Mouse (Mus musculus) brown adipose tissue, adult 24 weeks (tissue): ENCODE data around the gene Igfbp4. TPM values are rescaled to one million over a fixed set of nuclear protein-coding genes. Genes with fewer than 3 reads are reported as not detected.

Source experiments
- H3K27ac ChIP-seq: fragments of 200-500 bp; replicated peaks from 2 replicates; pipeline ENCODE4 v1.5.1; 2012; ENCODE audit warnings: low read depth, mild to moderate bottlenecking, low read length
- H3K4me1 ChIP-seq: fragments of 200-500 bp; 2 replicates; pipeline ENCODE4 v1.6.1; 2012; ENCODE audit warnings: low read length, mixed read lengths; ENCODE audit not compliant: control insufficient read depth, insufficient read depth, insufficient read length
- H3K4me3 ChIP-seq: fragments of 200-500 bp; 2 replicates; pipeline ENCODE4 v1.5.1; 2012; ENCODE audit warnings: low read depth, mild to moderate bottlenecking, low read length, moderate library complexity; ENCODE audit not compliant: insufficient read depth
- polyA plus RNA-seq: library from polyadenylated mRNA; stranded (reverse); fragments of >200 nt; gene quantifications from 2 replicates; pipeline ENCODE4 v1.2.4, GENCODE M21; 2012; ENCODE audit not compliant: missing spikeins, insufficient read depth, insufficient read length

Gene Igfbp4
- polyA plus RNA-seq, 1 experiment, result 63.5 TPM

DNA sequence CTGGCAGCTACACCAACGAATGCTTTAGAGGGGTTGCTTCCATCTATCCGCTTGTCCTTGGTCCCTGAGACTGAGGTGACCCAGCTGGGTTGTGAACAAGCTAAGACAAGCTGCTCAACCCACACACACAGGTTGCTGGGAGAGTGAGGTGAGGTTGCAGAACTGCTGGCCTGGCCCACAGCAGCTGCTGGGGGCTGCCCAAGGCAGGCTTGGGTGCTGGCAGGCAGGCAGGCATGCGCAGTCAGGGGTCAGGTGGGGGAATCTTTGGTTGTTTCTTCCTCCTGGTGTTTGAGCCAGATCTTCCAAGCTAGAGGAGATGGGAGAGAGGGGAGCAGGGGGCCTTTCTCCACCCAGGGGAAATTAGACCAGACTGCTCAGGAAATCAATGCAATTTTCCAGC lies 19.4 kb downstream of the Igfbp4 start:
- 0 out of 2 replicates have a peak overlapping the region, but pooled peaks have one; percentile 31 for H3K27ac ChIP-seq
- peaks cover 4% of the 10 kb centered on the region; the same call in 1 of the 2 replicates for H3K4me1 ChIP-seq

DNA sequence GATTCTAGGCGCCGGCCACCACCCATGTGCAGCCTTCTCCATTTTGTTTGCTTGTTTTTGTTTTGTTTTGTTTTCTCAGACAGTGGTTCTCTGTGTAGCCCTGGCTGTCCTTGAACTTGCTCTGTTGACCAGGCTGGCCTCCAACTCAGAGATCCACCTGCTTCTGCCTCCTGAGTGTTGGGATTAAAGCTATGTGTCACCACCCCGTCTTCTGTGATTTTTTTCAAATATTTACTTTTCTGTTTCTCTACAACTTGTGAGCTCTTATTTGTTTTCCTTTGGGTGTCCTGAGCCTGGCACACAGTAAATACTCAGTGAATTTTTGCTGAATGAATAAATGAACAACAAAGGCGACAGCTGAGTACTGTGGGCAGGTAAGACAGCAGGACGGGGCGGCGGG lies 21.6 kb downstream of the Igfbp4 start:
- H3K4me3 ChIP-seq, result no peak overlapping the region
- H3K27ac ChIP-seq, result no peak overlapping the region

More for the DNA sequence above, 19.4 kb downstream of the Igfbp4 start:
- no peak overlapping the region for H3K4me3 ChIP-seq

DNA sequence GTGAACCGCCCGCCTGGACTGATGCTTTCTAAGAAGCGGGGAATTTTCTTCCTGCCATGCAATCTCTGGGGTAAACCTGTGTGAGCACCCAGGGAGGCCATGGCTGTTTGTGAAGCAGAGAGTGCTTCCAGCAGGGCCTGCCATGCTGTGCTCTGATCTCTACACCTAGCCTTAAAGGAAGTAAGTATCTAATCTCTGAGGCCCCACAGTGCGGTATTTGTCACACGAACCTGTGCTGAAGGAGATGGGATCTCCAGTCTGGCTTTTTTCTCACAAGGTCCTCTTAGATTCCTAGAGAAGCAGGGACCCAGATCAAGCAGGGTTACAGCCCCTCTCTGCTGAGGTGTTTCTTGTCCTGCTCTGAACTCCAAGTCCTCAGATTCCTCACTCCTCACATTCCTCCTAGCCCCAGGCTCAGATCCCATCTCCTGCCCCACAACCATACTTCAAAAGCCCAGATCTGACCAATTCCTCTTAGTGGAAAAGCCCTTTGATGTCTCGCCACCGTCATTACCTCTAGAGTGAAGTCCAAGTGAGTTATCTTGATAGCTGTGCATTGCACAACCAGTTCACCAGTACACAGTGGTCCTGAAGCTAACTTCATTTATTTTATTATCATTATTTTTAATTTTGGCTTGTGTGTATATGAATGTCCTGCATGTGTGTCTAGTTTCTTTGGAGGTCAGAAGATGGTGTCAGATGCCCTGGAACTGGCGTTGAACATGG lies 22.5 kb downstream of the Igfbp4 start:
- H3K27ac ChIP-seq, result no peak overlapping the region
- H3K4me1 ChIP-seq, result peaks cover 4% of the 10 kb centered on the region; the same call in 1 of the 2 replicates
- no peak overlapping the region for H3K4me3 ChIP-seq

More for the DNA sequence above, 21.6 kb downstream of the Igfbp4 start:
- H3K4me1 ChIP-seq, result peaks cover 4% of the 10 kb centered on the region; the same call in 1 of the 2 replicates

DNA sequence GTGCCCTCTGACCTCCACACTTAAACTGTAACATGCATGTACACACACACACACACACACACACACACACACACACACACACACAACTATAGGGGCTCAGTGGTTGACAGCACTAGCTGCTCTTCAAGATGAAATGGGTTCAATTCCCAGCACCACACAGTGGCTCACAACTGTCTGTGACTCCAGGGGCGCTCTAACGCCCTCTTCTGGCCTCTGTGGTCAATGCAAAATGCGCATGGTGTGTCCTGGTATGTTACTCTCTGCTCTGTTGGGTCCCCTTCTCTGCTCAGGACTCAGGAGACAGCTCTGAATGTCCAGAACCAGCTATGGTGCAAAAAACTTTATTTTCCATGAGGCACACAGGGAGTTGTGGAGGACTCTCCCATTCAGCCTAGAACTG lies 24.3 kb downstream of the Igfbp4 start:
- no peak overlapping the region for H3K27ac ChIP-seq
- H3K4me3 ChIP-seq, result no peak overlapping the region
- peaks cover 2% of the 10 kb centered on the region; the same call in 1 of the 2 replicates for H3K4me1 ChIP-seq

DNA sequence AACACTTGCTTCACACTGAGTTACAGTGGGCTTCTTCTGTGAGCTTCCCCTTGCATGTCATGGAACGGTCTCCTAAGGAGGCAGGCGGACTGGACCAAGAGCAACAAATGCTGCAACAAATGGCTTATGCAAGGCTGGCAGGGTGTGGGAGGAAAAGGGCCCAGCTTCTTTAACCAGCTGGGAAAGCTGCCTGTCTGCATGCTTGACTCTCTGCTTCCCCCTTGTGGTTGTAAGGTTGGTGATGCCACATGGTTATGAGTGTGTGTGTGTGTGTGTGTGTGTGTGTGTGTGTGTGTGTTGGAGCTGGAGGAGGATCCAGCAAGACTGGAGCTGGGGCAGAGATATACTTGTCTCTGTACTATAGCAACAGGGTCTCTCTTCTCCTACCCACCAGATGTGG lies 24.9 kb downstream of the Igfbp4 start:
- no peak overlapping the region for H3K27ac ChIP-seq
- no peak overlapping the region for H3K4me3 ChIP-seq
- no peaks in the 10 kb centered on the region for H3K4me1 ChIP-seq

DNA sequence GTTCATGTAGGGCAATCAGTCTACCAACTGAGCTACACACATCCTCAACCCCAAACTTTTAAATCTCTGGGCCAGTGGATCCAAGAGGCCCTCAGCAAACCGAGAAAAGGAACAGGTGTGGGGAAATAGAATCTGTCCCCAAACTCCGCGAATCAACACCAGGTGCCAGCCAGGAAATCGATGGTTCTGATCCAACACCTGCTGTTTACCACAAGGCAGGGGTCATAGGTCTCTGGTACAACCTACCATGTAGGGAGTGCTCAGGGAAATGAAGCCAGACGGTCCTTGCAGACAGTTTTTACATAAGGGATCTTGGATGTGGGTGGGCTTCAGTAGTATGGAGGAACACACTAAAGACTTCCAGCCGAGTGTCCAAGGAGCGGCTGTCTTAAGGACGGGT lies 26.5 kb downstream of the Igfbp4 start:
- no peaks in the 10 kb centered on the region for H3K4me1 ChIP-seq
- no peak overlapping the region for H3K27ac ChIP-seq
- H3K4me3 ChIP-seq, result no peak overlapping the region

DNA sequence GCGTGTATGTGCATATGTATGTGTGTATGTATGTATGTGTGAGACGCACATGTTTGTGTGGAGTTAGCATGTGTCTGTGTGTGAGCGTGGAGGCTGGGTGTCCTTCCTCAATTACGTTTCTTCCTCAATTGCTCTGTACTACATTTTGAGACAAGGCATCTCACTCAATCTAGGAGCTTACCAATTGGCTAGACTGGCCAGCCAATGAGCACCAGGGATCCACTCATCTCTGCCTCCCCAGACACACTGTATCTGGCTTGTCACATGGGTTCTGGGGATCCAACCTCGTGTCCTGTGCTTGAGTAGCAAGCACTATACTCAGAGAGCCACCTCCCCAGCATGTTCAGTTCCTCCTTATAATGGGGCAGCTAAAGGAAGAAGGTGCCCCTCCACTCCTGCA lies 27.4 kb downstream of the Igfbp4 start:
- H3K4me1 ChIP-seq, result no peaks in the 10 kb centered on the region
- no peak overlapping the region for H3K4me3 ChIP-seq
- H3K27ac ChIP-seq, result no peak overlapping the region

DNA sequence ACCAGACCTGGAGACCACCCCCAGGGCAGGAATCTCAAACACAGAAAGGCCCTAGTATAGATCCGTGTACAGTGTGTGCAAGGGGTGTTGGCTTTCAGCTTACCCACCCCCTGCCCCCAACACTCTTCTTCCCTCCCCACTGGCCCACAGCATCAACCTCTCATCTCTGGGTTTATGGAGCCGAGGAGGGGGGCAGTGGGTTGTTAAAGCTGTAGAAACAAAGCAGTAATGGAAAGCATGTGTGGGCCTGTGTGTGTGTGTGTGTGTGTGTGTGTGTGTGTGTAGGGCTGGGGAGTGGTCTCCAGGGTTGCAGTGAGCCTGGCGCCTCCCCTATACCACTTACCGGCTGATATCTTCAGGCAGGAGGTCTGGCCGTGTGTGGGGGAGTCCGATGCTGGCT lies 30.8 kb downstream of the Igfbp4 start:
- Histone ChIP-seq H3K4me1 (no peaks in the 10 kb centered on the region), H3K27ac (no peak overlapping the region), H3K4me3 (no peak overlapping the region)

DNA sequence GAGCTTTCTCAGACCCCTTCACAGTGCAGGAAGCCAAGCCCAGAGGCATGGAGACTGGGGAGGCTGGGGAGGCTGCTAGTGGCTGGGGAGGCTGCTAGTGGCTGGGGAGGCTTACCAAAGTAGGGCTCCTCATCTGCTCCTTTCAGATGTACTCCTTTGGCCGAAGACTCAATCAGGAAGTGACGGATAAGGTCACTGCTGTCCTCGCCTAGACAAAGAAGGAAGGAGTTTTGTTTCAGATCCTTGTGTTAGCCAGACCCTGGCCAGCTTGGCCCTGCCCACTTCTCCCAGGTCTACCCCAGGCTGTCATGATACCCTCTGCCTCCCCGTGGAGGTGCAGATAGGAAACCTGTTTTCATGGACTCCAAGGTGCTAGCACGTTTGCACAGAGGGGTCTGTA lies 32.7 kb downstream of the Igfbp4 start:
- Histone ChIP-seq H3K4me1 (no peaks in the 10 kb centered on the region), H3K27ac (no peak overlapping the region), H3K4me3 (no peak overlapping the region)

DNA sequence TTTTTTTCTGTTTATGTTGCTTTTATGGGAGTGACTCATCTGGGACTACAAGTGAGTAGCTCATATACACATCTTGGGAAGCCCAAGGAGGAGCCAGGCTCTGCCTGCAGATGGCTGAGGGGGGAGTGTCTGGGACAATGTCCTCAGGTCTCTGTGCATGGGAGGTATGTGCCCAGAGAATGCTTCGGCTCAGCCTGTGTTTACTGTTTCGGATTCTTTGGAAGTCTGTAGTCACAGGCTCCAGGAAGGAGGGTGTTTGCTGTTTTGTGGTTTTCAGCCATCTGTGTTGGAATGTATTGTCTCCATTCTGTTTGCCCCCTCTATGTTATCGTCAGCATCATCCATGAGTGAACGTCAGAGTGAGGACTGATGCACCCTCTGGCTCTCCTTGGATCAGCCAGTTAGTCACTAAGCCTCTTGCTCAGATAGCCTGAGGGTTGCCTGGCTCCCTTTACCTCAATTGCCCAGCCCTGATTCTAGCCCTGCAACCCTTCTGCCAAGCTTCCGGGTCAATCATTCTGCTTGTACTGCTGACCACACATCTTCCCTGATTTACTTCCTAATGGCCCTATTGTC lies 35.8 kb downstream of the Igfbp4 start:
- Histone ChIP-seq H3K27ac (no peak overlapping the region), H3K4me1 (peaks cover 8% of the 10 kb centered on the region), H3K4me3 (no peak overlapping the region)

DNA sequence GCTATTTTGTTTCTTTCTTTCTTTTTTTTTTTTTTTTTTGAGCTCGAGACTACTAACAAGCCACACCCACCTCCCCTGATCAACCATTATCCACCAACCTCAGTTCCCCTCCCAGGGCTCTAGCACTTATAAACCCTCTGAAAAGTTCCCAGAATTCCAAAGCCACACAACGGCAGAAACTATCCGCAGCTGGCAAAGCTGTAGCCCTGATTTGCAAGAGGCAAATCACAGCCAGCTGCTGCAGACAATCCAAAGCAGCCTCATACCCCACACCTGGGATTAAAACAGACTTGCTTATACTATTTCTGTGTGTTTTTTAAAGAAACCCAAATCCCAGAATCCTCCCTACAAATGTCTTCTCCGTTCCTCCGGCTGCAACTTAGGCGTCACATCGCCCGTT lies 36.8 kb downstream of the Igfbp4 start:
- Histone ChIP-seq H3K4me1 (peaks cover 8% of the 10 kb centered on the region), H3K27ac (no peak overlapping the region), H3K4me3 (no peak overlapping the region)

DNA sequence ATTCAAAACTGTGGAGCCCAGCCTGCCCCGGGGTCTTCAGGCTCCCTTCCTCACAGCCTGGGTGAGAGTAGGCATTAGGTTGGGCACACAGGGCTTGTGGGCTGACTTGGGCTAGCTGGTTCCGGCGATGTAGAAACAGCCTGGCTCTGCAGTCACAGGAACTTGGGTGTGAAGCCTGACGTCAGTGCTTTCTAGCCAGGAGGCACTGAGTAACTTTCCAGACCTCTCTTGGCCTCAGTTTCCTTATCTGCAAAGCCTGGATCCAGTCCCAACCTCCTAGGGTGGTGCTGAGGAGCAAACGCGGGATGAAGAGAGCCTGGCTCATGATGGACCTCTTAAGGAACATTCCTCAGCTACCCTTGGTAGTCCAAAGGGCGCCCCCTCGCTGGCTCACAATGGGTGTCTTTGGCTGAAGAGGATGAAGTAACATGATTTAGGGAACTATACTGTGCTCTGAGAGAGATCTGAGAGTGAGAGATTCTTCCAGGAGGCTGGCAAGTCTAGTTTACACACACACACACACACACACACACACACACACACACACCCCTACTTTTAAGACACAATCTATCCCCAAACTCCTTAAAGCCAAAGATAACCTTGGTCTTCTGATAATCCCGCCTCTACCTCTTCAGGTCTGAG lies 40.0 kb downstream of the Igfbp4 start:
- Histone ChIP-seq H3K4me1 (peaks cover 8% of the 10 kb centered on the region), H3K27ac (no peak overlapping the region), H3K4me3 (no peak overlapping the region)

DNA sequence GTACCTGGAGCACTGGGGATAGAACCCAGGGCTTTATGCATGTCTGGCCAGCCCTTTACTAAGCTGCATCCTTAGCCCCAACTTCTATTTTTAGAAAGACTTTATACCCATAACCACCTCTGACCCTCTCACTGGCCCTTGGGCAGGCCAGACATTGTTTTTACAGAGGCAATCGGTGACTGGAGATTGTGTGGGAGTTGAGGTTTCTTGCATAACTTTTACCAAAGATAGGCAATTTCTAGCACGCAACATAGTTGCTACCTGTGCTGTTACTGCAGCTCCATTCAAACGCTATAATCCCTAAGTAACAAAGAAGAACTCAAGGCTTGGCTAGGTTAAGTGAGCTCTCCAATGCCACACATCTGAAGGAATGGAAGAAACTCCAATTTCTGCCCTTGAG lies 40.5 kb downstream of the Igfbp4 start:
- H3K27ac ChIP-seq, result no peak overlapping the region
- peaks cover 8% of the 10 kb centered on the region for H3K4me1 ChIP-seq
- H3K4me3 ChIP-seq, result no peak overlapping the region

DNA sequence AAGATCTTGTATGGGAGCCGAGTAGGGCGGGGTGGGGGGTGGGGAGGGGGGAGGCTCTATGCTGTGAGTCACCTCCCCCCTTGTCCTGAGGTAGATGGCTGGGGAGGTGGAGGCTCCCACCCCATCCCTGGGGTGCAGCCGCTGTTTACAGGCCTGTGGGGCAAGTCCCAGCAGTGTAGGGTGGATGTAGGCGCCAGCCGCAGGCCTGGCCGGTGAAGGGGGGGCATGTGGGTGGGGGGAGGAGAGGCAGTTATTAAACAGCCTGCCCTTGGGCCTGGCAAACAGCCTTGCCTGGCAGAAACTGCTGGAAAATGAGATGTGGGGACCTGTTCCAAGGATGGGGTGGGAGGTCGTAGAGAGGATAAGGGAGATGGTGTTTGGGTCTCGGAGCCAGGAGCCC lies 41.1 kb downstream of the Igfbp4 start:
- no peak overlapping the region for H3K27ac ChIP-seq
- no peak overlapping the region for H3K4me3 ChIP-seq
- peaks cover 8% of the 10 kb centered on the region for H3K4me1 ChIP-seq

DNA sequence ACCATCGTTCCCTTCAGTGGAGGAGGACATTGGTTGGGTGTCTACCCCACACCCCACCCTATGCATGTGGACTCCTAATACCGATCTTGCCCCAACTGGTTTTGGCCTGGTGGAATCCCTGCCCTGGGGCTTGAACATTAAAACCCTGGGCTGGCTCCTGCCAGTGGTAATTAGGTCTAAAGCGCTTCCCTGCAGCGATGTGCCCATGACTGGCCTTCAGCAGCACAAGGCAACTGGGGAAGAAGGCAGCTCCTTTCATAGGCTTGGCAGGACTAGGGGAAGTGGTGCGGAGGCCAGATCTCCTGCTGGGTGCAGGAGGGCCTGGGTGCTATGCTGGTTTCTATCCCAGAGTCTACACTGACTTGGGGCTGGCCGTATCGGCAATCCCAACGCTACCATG lies 42.5 kb downstream of the Igfbp4 start:
- H3K4me3 ChIP-seq, result no peak overlapping the region
- no peak overlapping the region for H3K27ac ChIP-seq
- peaks cover 8% of the 10 kb centered on the region for H3K4me1 ChIP-seq

DNA sequence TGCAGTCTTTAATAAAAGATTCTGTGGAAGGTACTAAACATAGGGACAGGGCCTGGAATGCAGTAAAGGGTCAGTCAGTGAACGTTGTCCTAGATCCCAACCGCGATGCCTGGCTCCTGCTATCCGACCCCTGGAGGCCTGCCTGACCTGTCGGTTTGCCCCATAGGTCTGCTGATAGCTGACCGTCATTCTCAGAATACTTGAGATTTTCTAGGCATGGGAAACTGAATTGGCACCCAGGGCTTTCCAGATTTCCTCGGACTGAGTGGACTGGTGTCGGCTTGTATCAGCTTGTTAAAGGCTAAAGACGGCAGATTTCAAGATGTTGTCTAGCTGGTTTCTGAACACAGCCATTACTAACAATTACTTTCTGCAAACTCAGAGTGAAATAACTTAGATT lies 43.3 kb downstream of the Igfbp4 start:
- Histone ChIP-seq H3K4me1 (peaks cover 8% of the 10 kb centered on the region), H3K4me3 (no peak overlapping the region), H3K27ac (no peak overlapping the region)
